Mouse (Mus musculus) MEL (cell line): ENCODE results near the gene 1110017D15Rik. TPM values are rescaled to one million over a fixed set of nuclear protein-coding genes. Genes with fewer than 3 reads are reported as not detected.

Experiments
- DNase-seq: peaks from one replicate; pipeline ENCODE4 v3.0.0; 2011; ENCODE audit warnings: low read depth, low spot score
- H3K27ac ChIP-seq: 2 replicates; pipeline ENCODE4 v1.5.1; 2012; ENCODE audit warnings: low read depth, mild to moderate bottlenecking, control low read depth, low read length, moderate library complexity; ENCODE audit not compliant: control insufficient read depth
- H3K27me3 ChIP-seq, 2 experiments: fragments of 150-350 bp in 1 of 2; sonication (generic) in 1 of 2; 2 replicates each; pipeline ENCODE4 v1.6.1; 2012; ENCODE audit warnings: low read length in 2 of 2, mild to moderate bottlenecking in 2 of 2, improper control_type of control experiment in 1 of 2, moderate library complexity in 1 of 2; ENCODE audit not compliant: insufficient read depth in 2 of 2, control insufficient read depth in 1 of 2
- H3K36me3 ChIP-seq, 2 experiments: 2 replicates each; pipeline ENCODE4 v1.6.1; 2012 to 2014; ENCODE audit warnings: low read length in 2 of 2, improper control_type of control experiment in 1 of 2, inconsistent platforms in 1 of 2, mild to moderate bottlenecking in 1 of 2; ENCODE audit not compliant: insufficient read depth in 2 of 2, control insufficient read depth in 1 of 2
- H3K4me1 ChIP-seq, 2 experiments: fragments of 150-350 bp in 1 of 2; sonication (generic) in 1 of 2; 2 replicates each; pipeline ENCODE4 v1.6.1; 2012; ENCODE audit warnings: low read length in 2 of 2, improper control_type of control experiment in 1 of 2, mild to moderate bottlenecking in 1 of 2; ENCODE audit not compliant: insufficient read depth in 2 of 2, control insufficient read depth in 1 of 2
- H3K4me3 ChIP-seq, 2 experiments: fragments of 150-350 bp in 1 of 2; sonication (generic) in 1 of 2; 2 replicates each; pipeline ENCODE4 v1.5.1; 2012; ENCODE audit warnings: low read depth in 2 of 2, low read length in 2 of 2, mild to moderate bottlenecking in 2 of 2, moderate library complexity in 2 of 2, control low read depth in 1 of 2, improper control_type of control experiment in 1 of 2; ENCODE audit not compliant: control insufficient read depth in 1 of 2, insufficient read depth in 1 of 2
- H3K79me2 ChIP-seq: 2 replicates; pipeline ENCODE4 v1.6.1; 2012; ENCODE audit warnings: mild to moderate bottlenecking, low read length, moderate library complexity; ENCODE audit not compliant: control insufficient read depth, poor library complexity, insufficient read depth
- H3K9ac ChIP-seq: 2 replicates; pipeline ENCODE4 v1.6.1; 2012; ENCODE audit warnings: low read depth, mild to moderate bottlenecking, control low read depth, low read length, moderate library complexity; ENCODE audit not compliant: control insufficient read depth, poor library complexity, severe bottlenecking
- H3K9me3 ChIP-seq: fragments of 150-350 bp; sonication (generic); replicated peaks from 2 replicates; pipeline ENCODE4 v1.6.1; 2012; ENCODE audit warnings: mild to moderate bottlenecking, low read length, improper control_type of control experiment, moderate library complexity; ENCODE audit not compliant: insufficient read depth
- BHLHE40 ChIP-seq: IDR thresholded peaks from 2 replicates; pipeline ENCODE4 v1.6.1; 2012; ENCODE audit warnings: low read depth, mild to moderate bottlenecking, inconsistent platforms, low read length, improper control_type of control experiment, borderline replicate concordance
- CHD1 ChIP-seq: IDR thresholded peaks from 2 replicates; pipeline ENCODE4 v1.6.1; 2012; ENCODE audit warnings: low read depth, mild to moderate bottlenecking, inconsistent platforms, low read length, improper control_type of control experiment
- CTCF ChIP-seq, 3 experiments: IDR thresholded peaks in 2 of 3; conservative IDR thresholded peaks in 1 of 3; 2 replicates each; pipeline ENCODE4 v1.5.1; 2011 to 2012; ENCODE audit warnings: low read length in 3 of 3, low read depth in 2 of 3, mild to moderate bottlenecking in 2 of 3, improper control_type of control experiment in 1 of 3, inconsistent platforms in 1 of 3, mixed read lengths in 1 of 3, moderate library complexity in 1 of 3; ENCODE audit not compliant: control insufficient read depth in 1 of 3, insufficient read depth in 1 of 3, poor library complexity in 1 of 3, severe bottlenecking in 1 of 3
- ELF1 ChIP-seq: IDR thresholded peaks from 2 replicates; pipeline ENCODE4 v1.6.1; 2014; ENCODE audit warnings: low read depth, mild to moderate bottlenecking, inconsistent platforms, low read length, improper control_type of control experiment, moderate library complexity
- GABPA ChIP-seq: IDR thresholded peaks from 2 replicates; pipeline ENCODE4 v1.6.1; 2012; ENCODE audit warnings: low read depth, mild to moderate bottlenecking, inconsistent platforms, low read length, improper control_type of control experiment, moderate library complexity
- GATA1 ChIP-seq: IDR thresholded peaks from 2 replicates; pipeline ENCODE4 v1.6.1; 2011; ENCODE audit warnings: low read depth, low read length, improper control_type of control experiment
- HCFC1 ChIP-seq: IDR thresholded peaks from 2 replicates; pipeline ENCODE4 v1.6.1; 2012; ENCODE audit warnings: low read depth, mild to moderate bottlenecking, inconsistent platforms, low read length, improper control_type of control experiment, moderate library complexity
- JUND ChIP-seq: IDR thresholded peaks from 2 replicates; pipeline ENCODE4 v1.6.1; 2011; ENCODE audit warnings: low read depth, mild to moderate bottlenecking, improper control_type of control experiment, low read length
- MAX ChIP-seq: IDR thresholded peaks from 2 replicates; pipeline ENCODE4 v1.6.1; 2011; ENCODE audit warnings: low read length, improper control_type of control experiment
- MYB ChIP-seq: IDR thresholded peaks from 2 replicates; pipeline ENCODE4 v1.6.1; 2011; ENCODE audit warnings: mild to moderate bottlenecking, low read depth, low read length, improper control_type of control experiment
- POLR2A ChIP-seq, 2 experiments: IDR thresholded peaks; 2 replicates each; pipeline ENCODE4 v1.6.1; 2011 to 2012; ENCODE audit warnings: low read length in 2 of 2, mild to moderate bottlenecking in 2 of 2, control low read depth in 1 of 2, improper control_type of control experiment in 1 of 2, low read depth in 1 of 2, moderate library complexity in 1 of 2; ENCODE audit not compliant: control insufficient read depth in 1 of 2, insufficient read depth in 1 of 2, poor library complexity in 1 of 2
- TBP ChIP-seq: IDR thresholded peaks from 2 replicates; pipeline ENCODE4 v1.8.0; 2011; ENCODE audit warnings: low read depth, low read length, improper control_type of control experiment
- UBTF ChIP-seq: IDR thresholded peaks from 2 replicates; pipeline ENCODE4 v1.6.1; 2012; ENCODE audit warnings: low read depth, mild to moderate bottlenecking, inconsistent platforms, low read length, improper control_type of control experiment, moderate library complexity, borderline replicate concordance; ENCODE audit not compliant: insufficient read depth
- USF2 ChIP-seq, 2 experiments: IDR thresholded peaks; 2 replicates each; pipeline ENCODE4 v1.6.1; 2011 to 2012; ENCODE audit warnings: improper control_type of control experiment in 2 of 2, low read length in 2 of 2, borderline replicate concordance in 1 of 2, inconsistent platforms in 1 of 2, low read depth in 1 of 2, mild to moderate bottlenecking in 1 of 2; ENCODE audit not compliant: insufficient read depth in 1 of 2
- polyA plus RNA-seq, 2 experiments: library from polyadenylated mRNA; stranded (reverse) in 1 of 2; unstranded in 1 of 2; fragments of >175 nt in 1 of 2; fragments of >200 nt in 1 of 2; gene quantifications; 2 replicates each; pipeline versions ENCODE4 v1.2.1 to v1.2.4; 2012; ENCODE audit warnings: low replicate concordance in 2 of 2, low read depth in 1 of 2; ENCODE audit not compliant: insufficient read length in 2 of 2, insufficient read depth in 1 of 2, missing spikeins in 1 of 2
- total RNA-seq: library from RNA; depleted of rRNA; stranded (reverse); fragments of 300-350 nt; gene quantifications from 2 replicates; pipeline ENCODE4 v1.2.3, GENCODE M21; 2012

Gene 1110017D15Rik
- total and polyA plus RNA-seq, 3 experiments = 0.21 TPM; not detected in 2

GRCm38 (mm10) chr4:41526553-41526952, 9.4 kb upstream of the 1110017D15Rik start:
- Histone ChIP-seq H3K36me3 (peaks cover 0 to 2% of the 10 kb centered on the region in 2 experiments; a peak in 1 of 4 replicates), H3K79me2 (no peaks in the 10 kb centered on the region), H3K4me3 (no peak overlapping the region), H3K9me3 (no peaks in the 10 kb centered on the region), H3K27ac (no peak overlapping the region), H3K9ac (no peak overlapping the region), H3K27me3 (no peaks in the 10 kb centered on the region), H3K4me1 (peaks cover 0 to 7% of the 10 kb centered on the region in 2 experiments; a peak in 2 of 4 replicates)
- TF ChIP-seq POLR2A (IDR thresholded peaks at IDR 0.05; ENCODE audit: control insufficient read depth in 1 of 2, insufficient read depth in 1 of 2, low read depth in 1 of 2, low read length in 2 of 2, poor library complexity in 1 of 2) (no peak), ELF1 (no peak)
- DNase-seq = no peak

DNA sequence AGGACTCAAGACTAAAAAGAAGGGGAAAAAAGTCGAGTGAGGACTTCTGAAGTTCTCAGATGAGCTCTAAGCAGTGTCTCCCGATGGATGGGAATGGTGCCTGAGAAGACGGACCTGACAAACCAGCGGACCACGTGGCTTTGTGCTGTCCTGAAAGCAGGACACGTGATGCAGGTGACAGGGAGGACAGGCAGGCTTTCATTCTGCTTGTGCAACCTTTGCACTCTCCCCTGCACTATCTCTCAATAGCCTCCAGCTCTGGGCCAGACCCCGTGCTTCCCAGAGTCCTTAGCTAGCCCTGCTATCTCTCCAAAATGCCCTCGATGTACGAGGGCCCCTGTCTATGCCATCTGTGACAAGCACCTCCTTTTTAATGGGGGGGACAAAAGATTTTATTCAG, 7.7 kb upstream of the 1110017D15Rik start:
- no peak for DNase-seq
- TF ChIP-seq MAX (no peak), MYB (no peak), CTCF (IDR thresholded peaks at IDR 0.05 in 2 of 3, conservative IDR thresholded peaks at IDR 0.05 in 1 of 3; ENCODE audit: control insufficient read depth in 1 of 3, insufficient read depth in 1 of 3, low read depth in 2 of 3, low read length in 3 of 3, poor library complexity in 1 of 3, severe bottlenecking in 1 of 3) (no peak), GATA1 (no peak)
- H3K4me1 ChIP-seq = peaks cover 0 to 7% of the 10 kb centered on the region in 2 experiments; a peak in 2 of 4 replicates
- H3K9ac ChIP-seq = no peak overlapping the region
- no peaks in the 10 kb centered on the region for H3K9me3 ChIP-seq
- no peaks in the 10 kb centered on the region for H3K27me3 ChIP-seq
- no peak overlapping the region for H3K4me3 ChIP-seq
- H3K27ac ChIP-seq = no peak overlapping the region
- no peaks in the 10 kb centered on the region for H3K79me2 ChIP-seq
- H3K36me3 ChIP-seq = peaks cover 0 to 2% of the 10 kb centered on the region in 2 experiments; a peak in 1 of 4 replicates

DNA sequence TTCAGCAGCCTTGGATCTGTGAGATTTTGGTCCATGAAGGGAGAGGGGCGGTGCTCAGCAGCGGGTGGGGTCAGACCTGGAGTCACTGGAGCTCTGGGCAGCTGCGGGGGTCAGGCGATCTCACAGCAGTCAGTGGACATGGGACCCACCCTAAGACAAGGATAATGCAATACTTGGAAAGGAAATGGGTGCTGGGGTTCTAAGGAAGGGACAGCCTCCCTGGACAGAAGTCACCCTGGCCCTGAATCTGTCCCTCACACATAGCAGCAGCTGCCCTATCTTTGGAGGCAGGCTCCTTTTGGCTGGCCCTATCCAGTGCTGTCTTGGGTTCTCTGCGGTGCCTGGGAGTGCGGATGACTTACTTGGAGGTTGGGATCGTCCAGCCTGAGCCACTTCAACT, 6.7 kb upstream of the 1110017D15Rik start:
- Histone ChIP-seq H3K4me1 (peaks cover 0 to 7% of the 10 kb centered on the region in 2 experiments; a peak in 2 of 4 replicates), H3K4me3 (no peak overlapping the region), H3K36me3 (no peaks in the 10 kb centered on the region), H3K27me3 (no peaks in the 10 kb centered on the region), H3K79me2 (no peaks in the 10 kb centered on the region), H3K9me3 (no peaks in the 10 kb centered on the region), H3K27ac (no peak overlapping the region), H3K9ac (no peak overlapping the region)
- no peak for DNase-seq
- no peak for TF ChIP-seq MYB
- no peak for TF ChIP-seq JUND
- no peak for TF ChIP-seq BHLHE40
- no peak for TF ChIP-seq USF2 (IDR thresholded peaks at IDR 0.05; ENCODE audit: borderline replicate concordance in 1 of 2, insufficient read depth in 1 of 2, low read depth in 1 of 2, low read length in 2 of 2)
- TF ChIP-seq GATA1 = no peak
- TF ChIP-seq TBP = no peak
- no peak for TF ChIP-seq CHD1
- TF ChIP-seq HCFC1 = no peak
- TF ChIP-seq UBTF = no peak
- TF ChIP-seq GABPA = no peak
